In the genomic region with DNA sequence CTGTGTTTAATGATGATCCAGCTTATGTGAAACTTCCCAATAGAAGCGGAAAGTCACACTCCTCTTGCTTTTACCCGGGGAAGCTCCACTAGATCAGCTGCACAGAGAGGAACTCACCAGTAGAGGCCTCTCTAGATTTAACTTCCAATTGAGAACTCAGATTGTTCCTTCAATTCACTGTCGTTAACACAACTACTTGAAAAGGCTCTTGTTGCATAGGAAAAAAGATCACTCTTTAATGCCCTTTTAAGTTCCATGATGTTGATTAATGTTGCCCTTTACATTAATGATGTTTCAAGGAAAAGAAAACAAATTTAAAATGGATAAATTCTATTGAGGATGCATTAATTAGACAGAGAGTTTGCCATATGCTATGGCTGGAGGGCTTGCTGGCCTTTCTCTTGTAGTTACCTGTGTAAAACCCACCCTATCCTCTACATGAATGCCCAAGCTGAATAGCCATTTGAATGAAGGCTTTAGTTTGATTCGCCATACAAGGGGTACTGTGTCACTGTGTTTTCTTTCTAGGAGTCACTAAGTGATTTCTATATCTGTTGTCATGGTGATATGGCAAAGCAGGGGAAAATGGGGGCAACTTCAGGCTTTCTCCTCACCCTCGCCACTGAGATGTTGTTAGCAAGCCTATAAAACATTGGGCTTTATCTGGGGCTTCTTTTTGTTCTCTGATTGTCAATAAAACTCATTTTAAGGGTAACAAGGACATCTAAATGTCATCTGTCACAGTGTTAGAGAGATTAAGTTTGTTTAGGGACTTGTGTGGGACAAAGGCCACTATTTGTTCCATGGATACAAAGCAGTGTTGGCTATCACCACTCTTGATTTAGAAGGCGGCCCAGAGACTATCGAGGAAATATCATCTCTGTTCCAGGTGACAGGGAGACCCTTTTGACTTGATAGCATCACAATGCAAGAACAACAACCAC, we compare ENCODE assay signal across 8 mouse cellular contexts.
DNase-seq lines count a peak whose midpoint lies in the region; ATAC-seq and TF ChIP-seq lines count a peak whose summit lies in the region.

No protein-coding gene starts in this region.

- no peak for TF ChIP-seq POLR2A in brain, embryonic 14.5 days (IDR thresholded peaks at IDR 0.05; ENCODE audit: borderline replicate concordance, extremely low read depth, insufficient read depth, insufficient read length, poor library complexity, severe bottlenecking)

- peak; percentile 60; the same call in 1 of the 2 replicates for TF ChIP-seq CTCF in brain, embryonic 14.5 days (IDR thresholded peaks at IDR 0.05; ENCODE audit: borderline replicate concordance, extremely low read depth, insufficient read depth, insufficient read length)
- peak; percentile 85 for TF ChIP-seq CTCF in midbrain, postnatal 0 days (IDR thresholded peaks at IDR 0.05)

- ATAC-seq in forebrain, embryonic 14.5 days: peak; percentile 81
- peak; percentile 71 for ATAC-seq in midbrain, postnatal 0 days (ENCODE audit: low FRiP score)

- H3K4me3 ChIP-seq in forebrain, embryonic 14.5 days (ENCODE audit: low read depth, low read length): no peak overlapping the region
- H3K4me3 ChIP-seq in midbrain, postnatal 0 days (ENCODE audit: low read depth, low read length): no peak overlapping the region

- no peak overlapping the region for H3K4me2 ChIP-seq in forebrain, embryonic 14.5 days (ENCODE audit: low read length)
- no peak overlapping the region for H3K4me2 ChIP-seq in midbrain, postnatal 0 days (ENCODE audit: low read depth, low read length, poor library complexity, severe bottlenecking)

- no peaks in the 10 kb centered on the region for H3K36me3 ChIP-seq in forebrain, embryonic 14.5 days (ENCODE audit: control insufficient read depth, insufficient read depth, low read length)
- no peaks in the 10 kb centered on the region for H3K36me3 ChIP-seq in midbrain, postnatal 0 days (ENCODE audit: insufficient read depth, low read length)

- H3K9ac ChIP-seq in forebrain, embryonic 14.5 days (ENCODE audit: low read length): no peak overlapping the region
- no peak overlapping the region for H3K9ac ChIP-seq in midbrain, postnatal 0 days (replicated peaks; ENCODE audit: low read length, poor library complexity, severe bottlenecking)

- no peaks in the 10 kb centered on the region for H3K9me3 ChIP-seq in forebrain, embryonic 14.5 days (replicated peaks; ENCODE audit: control insufficient read depth, low read length)
- no peaks in the 10 kb centered on the region for H3K9me3 ChIP-seq in midbrain, postnatal 0 days (ENCODE audit: low read length)

- H3K27me3 ChIP-seq in forebrain, embryonic 14.5 days (replicated peaks; ENCODE audit: control insufficient read depth, insufficient read depth, low read length): 0 out of 2 replicates have a peak, but pooled peaks cover 3% of the 10 kb centered on the region
- H3K27me3 ChIP-seq in midbrain, postnatal 0 days (ENCODE audit: insufficient read depth, low read length): peaks cover 9% of the 10 kb centered on the region

- WGBS in forebrain, embryonic 14.5 days: 2% methylated on average over 7 of the region's 7 CpGs
- 16% methylated on average over 7 of the region's 7 CpGs for WGBS in midbrain, postnatal 0 days

- H3K27ac ChIP-seq in forebrain, embryonic 14.5 days (ENCODE audit: low read depth, low read length): peak overlapping the region; percentile 58
- no peak overlapping the region for H3K27ac ChIP-seq in midbrain, postnatal 0 days (ENCODE audit: low read depth, low read length)

- peaks cover 7% of the 10 kb centered on the region for H3K4me1 ChIP-seq in forebrain, embryonic 14.5 days (ENCODE audit: control insufficient read depth, insufficient read depth, low read length)
- no peaks in the 10 kb centered on the region for H3K4me1 ChIP-seq in midbrain, postnatal 0 days (ENCODE audit: insufficient read depth, low read length)

- peak; percentile 12 to 24 for DNase-seq in layer of hippocampus, postnatal 10 days (ENCODE audit: low spot score in 2 of 2)
- no peak for DNase-seq in layer of hippocampus, adult 8-10 months (ENCODE audit: low spot score in 2 of 2)
- peak; percentile 92 for DNase-seq in brain, embryonic 14.5 days (ENCODE audit: low read depth)
- DNase-seq in forebrain, embryonic 14.5 days (ENCODE audit: low spot score): peak; percentile 89
- DNase-seq in midbrain, postnatal 0 days (ENCODE audit: low spot score): peak; percentile 88
- no peak for DNase-seq in ovary, postnatal 14 days (ENCODE audit: low spot score)
- no peak for DNase-seq in urinary bladder, postnatal 10 days (ENCODE audit: low spot score)
- no peak for DNase-seq in heart, adult 11 months

Comparison
In these comparisons a context has a peak if more than half of its experiments do, and no peak if none do; other contexts are left out.
1. DNase-seq: peak in layer of hippocampus, postnatal 10 days (2 of 2), brain, embryonic 14.5 days (single experiment), forebrain, embryonic 14.5 days (single experiment) and midbrain, postnatal 0 days (single experiment); none in layer of hippocampus, adult 8-10 months (0 of 2), ovary, postnatal 14 days (single experiment), urinary bladder, postnatal 10 days (single experiment) and heart, adult 11 months (single experiment).